Mouse (Mus musculus) T-helper 2 cell (primary cell): ENCODE data around the gene Dkk3.

Source experiments
- in situ Hi-C: fragments of 300-600 bp; cut with MboI, MseI; formaldehyde crosslinking; loops from one replicate; pipeline ENCODE4 v1.15.1; 2025; ENCODE audit warnings: high pct_unique_total_duplicates

The Dkk3 gene

GRCm38 (mm10) chr7:112158942-112159341 is at the start of gene Dkk3:
Gene Dkk3 (minus strand): TSS chr7:112159057.
- in situ Hi-C loops: no loop called here

GRCm38 (mm10) chr7:112207717-112208116 is 48.9 kb upstream of the Dkk3 start:
- in situ Hi-C loops: no loop called here

- in situ Hi-C loops: no loop called here
These were observed 46.7 kb upstream of the Dkk3 start for GRCm38 (mm10) chr7:112205513-112205912.

GRCm38 (mm10) chr7:112204380-112204963 is 45.6 kb upstream of the Dkk3 start:
- in situ Hi-C loops: no loop called here

DNA sequence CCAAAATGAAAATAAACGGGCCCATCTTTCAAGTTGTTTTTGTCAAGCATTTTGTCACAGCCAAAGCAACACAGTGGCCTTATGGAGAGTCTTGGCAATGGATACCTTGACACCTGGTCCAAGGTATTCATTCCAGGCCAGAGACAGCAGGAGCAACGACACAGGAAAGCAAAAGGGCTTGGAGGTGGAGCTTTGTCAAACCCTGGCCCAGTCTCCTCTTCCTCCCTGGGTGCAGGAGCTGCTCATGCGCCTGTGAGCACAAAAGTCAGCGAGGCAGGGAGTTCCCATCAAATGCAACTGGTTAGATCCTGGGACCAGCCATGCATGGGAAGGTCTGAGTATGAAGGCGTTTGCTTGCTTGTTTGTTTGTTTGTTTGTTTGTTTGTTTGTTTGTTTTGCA is 45.1 kb upstream of the Dkk3 start:
- in situ Hi-C loops: no loop called here

- in situ Hi-C loops: no loop called here
These were observed 44.0 kb upstream of the Dkk3 start for GRCm38 (mm10) chr7:112202843-112203242.

DNA sequence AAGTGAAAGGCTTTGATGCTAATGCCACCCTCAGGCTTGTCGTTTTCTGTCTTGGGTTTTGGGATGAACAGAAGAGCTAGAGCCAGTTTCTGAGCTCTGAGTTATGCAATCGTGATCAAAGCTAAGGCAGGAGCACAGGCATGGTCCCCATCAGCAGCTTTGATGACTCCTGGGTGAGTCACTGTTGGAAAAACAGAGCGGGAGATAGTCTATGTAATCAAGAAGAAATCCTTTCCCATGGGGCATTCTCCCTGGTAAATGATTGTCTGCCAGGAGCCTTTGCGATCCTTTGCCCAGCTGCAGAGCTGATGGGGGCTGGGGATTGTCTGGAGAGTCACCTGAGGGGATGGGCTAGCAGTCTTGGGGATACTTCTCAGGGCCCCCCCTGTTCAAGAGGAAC is 43.3 kb upstream of the Dkk3 start:
- in situ Hi-C loops: no loop called here

GRCm38 (mm10) chr7:112200761-112201160 is 41.9 kb upstream of the Dkk3 start:
- in situ Hi-C loops: no loop called here

DNA sequence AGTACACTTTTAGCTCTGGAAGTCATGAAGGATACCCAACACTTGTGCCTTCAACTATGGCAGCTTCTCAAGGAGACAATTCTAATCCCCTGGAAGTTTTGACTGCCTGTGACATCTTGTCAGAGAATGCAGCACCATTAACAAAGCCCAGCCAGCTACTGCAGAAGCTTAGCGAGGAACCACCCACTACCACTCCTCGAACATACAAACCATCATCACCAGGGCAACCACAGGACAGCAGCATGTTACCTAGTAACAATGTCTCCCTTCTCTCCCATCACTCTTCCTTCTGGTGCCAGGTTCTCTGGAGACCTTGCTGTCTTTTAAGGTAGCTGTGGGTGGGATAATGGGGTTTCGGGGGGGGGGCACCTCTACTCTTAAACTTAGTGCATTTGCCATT is 40.5 kb upstream of the Dkk3 start:
- in situ Hi-C loops: no loop called here

- in situ Hi-C loops: no loop called here
These were observed 38.6 kb upstream of the Dkk3 start for GRCm38 (mm10) chr7:112197461-112197860.

- in situ Hi-C loops: no loop called here
These were observed 35.4 kb upstream of the Dkk3 start for GRCm38 (mm10) chr7:112194286-112194685.

DNA sequence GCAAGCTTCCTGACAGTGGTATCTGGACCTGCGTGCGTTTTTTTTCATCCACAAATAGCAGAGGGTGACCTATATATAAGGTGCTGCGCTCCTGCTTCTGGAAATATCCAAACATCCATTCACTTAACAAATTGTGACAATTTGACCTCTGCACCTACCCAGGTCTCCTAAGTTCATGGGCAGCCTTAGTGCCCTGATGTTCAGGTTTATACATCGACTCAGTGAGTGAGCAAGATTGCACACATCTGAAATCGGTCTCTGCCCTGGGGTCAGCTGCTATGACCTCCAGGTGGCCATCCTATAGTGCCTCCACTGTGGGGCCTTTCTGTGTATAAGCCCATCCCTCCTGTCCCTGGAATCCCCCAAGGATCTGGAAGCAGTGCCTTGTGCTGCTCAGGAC is 33.9 kb upstream of the Dkk3 start:
- in situ Hi-C loops: no loop called here

DNA sequence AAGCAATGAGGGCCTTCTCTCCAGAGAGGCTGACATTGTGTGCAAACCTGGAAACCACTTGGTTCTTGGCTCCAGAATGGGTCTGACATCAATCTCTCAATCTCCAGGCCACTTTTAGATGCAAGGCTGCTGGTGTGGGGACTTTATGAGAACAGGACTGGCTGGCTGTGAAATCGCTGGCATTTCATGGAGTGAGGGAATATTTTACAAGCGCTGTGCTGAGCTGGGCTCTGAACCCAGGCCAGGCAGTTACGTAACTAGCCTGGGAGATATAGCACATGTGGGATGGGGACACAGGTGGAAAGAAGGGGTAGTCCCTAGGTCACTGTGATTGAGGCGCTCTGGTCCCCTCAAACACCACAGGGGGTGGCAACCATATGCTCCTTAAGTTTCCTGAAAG is 33.4 kb upstream of the Dkk3 start:
- in situ Hi-C loops: no loop called here

- in situ Hi-C loops: no loop called here
These were observed 28.9 kb upstream of the Dkk3 start for GRCm38 (mm10) chr7:112187536-112188459.

GRCm38 (mm10) chr7:112186871-112187270 is 28.0 kb upstream of the Dkk3 start:
- in situ Hi-C loops: no loop called here

DNA sequence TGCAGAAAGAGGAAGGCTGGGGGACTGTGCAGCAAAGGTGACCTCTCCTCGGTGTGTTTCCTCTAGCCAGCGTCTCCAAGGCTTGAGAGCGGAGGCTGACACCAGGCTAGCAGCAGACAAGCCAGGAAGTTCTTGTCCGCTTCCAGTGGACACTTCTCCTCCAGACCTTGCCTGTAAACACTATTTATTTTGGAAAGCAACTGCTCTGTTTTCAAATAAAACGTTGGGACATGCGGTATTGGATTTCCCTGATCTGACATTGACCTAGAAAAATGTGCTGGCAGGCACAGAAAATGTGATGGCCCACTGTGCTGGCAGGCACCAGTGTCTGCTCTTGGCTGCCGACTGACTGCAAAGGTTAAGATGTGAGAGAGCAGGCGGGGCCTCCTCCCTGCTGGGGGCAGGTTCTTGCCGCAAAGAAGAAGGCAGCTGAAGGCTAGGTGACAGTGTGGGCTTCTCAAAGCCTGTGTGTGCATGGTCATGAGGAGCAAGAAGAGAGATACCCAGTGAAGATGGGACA is 26.4 kb upstream of the Dkk3 start:
- in situ Hi-C loops: no loop called here

GRCm38 (mm10) chr7:112184519-112185225 is 25.8 kb upstream of the Dkk3 start:
- in situ Hi-C loops: loop anchor here (5.0 kb wide), 1 partner anchor 183 kb away; no protein-coding TSS in a partner anchor

GRCm38 (mm10) chr7:112183258-112183841 is 24.5 kb upstream of the Dkk3 start:
- in situ Hi-C loops: loop anchor here (5.0 kb wide), 1 partner anchor 184 kb away; no protein-coding TSS in a partner anchor

DNA sequence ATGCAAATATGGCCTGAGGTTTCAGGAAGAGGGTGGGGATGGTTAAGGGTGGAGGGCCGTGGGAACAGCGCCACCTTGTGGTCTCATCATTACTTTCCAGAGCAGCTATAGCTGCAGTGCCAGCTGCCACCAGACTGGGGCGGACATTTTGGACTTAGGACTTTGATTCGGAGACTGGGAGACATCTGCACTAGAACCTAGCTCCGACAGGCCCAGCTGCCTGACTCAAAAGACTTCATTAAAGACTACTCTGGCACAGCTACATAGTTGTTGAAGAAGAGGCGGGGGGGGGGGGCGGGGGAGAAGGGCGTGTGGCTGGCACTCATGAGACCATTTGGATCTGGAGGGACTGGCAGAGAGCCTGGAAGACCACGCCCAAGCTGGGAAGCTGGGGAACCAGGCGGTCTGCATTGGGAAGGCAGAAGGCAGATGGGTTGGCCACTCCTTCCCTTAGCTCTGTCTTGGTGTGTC is 21.4 kb upstream of the Dkk3 start:
- in situ Hi-C loops: loop anchor here (5.0 kb wide), 1 partner anchor 187 kb away; no protein-coding TSS in a partner anchor

GRCm38 (mm10) chr7:112176627-112177026 is 17.8 kb upstream of the Dkk3 start:
- in situ Hi-C loops: no loop called here

GRCm38 (mm10) chr7:112172669-112173068 is 13.8 kb upstream of the Dkk3 start:
- in situ Hi-C loops: no loop called here
